Mouse (Mus musculus) lung, embryonic 16.5 days (tissue): ENCODE results near the gene Taf4. TPM values are rescaled to one million over a fixed set of nuclear protein-coding genes. Genes with fewer than 3 reads are reported as not detected.

Experiments used
- ATAC-seq: fragments of 200-750 bp; cut with Nextera tagmentation; 2 replicates; pipeline ENCODE4 v1.8.0; 2017; ENCODE audit warnings: low read depth, mild to moderate bottlenecking, moderate library complexity
- H3K27ac ChIP-seq: fragments of 300-500 bp; sonication (generic); 2 replicates; pipeline ENCODE4 v1.5.1; 2014; ENCODE audit warnings: mild to moderate bottlenecking, control low read depth, low read length
- H3K27me3 ChIP-seq: fragments of 300-500 bp; sonication (generic); 2 replicates; pipeline ENCODE4 v1.6.1; 2014; ENCODE audit warnings: low read depth, low read length, mixed read lengths; ENCODE audit not compliant: control insufficient read depth, insufficient read depth
- H3K36me3 ChIP-seq: fragments of 300-500 bp; sonication (generic); 2 replicates; pipeline ENCODE4 v1.6.1; 2014; ENCODE audit warnings: low read length; ENCODE audit not compliant: control insufficient read depth, insufficient read depth
- H3K4me1 ChIP-seq: fragments of 300-500 bp; sonication (generic); replicated peaks from 2 replicates; pipeline ENCODE4 v1.6.1; 2014; ENCODE audit warnings: low read length, mixed read lengths; ENCODE audit not compliant: control insufficient read depth, insufficient read depth
- H3K4me2 ChIP-seq: fragments of 300-500 bp; sonication (generic); 2 replicates; pipeline ENCODE4 v1.6.1; 2014; ENCODE audit warnings: low read depth, low read length, control low read depth
- H3K4me3 ChIP-seq: fragments of 300-500 bp; sonication (generic); 2 replicates; pipeline ENCODE4 v1.5.1; 2014; ENCODE audit warnings: mild to moderate bottlenecking, low read length, control low read depth
- H3K9ac ChIP-seq: fragments of 300-500 bp; sonication (generic); 2 replicates; pipeline ENCODE4 v1.6.1; 2014; ENCODE audit warnings: low read length, control low read depth
- H3K9me3 ChIP-seq: fragments of 300-500 bp; sonication (generic); 2 replicates; pipeline ENCODE4 v1.6.1; 2016; ENCODE audit warnings: low read length; ENCODE audit not compliant: control insufficient read depth
- WGBS: fragments of 180-500 bp; shearing (Covaris S2); extraction: QIAGEN DNeasy Blood & Tissue Kit; methylation state at CpG from one replicate; pipeline ENCODE4 v1.1.7; 2014; 5-methylcytosine and 5-hydroxymethylcytosine counted together
- polyA plus RNA-seq: library from polyadenylated mRNA; unstranded; fragments of >200 nt; fragmentation: Nextera tagmentation; extraction: Ambion mirVana; gene quantifications from 2 replicates; pipeline ENCODE4 v1.2.1, GENCODE M21; 2015

Gene Taf4
- polyA plus RNA-seq, result 3.0 and 3.5 TPM in 2 replicates

GRCm38 (mm10) chr2:179976628-179977343, at the start of gene Taf4:
Gene Taf4, minus strand, starts transcription at chr2:179976646.
- Histone ChIP-seq H3K4me3 (peak within 1 kb of the TSS; percentile 86), H3K27ac (peak within 1 kb of the TSS; percentile 93), H3K4me1 (peaks cover 33% of the 10 kb centered on the region), H3K36me3 (no peaks in the 10 kb centered on the region), H3K27me3 (no peaks in the 10 kb centered on the region), H3K9ac (peak within 1 kb of the TSS; percentile 97), H3K4me2 (peak within 1 kb of the TSS; percentile 98), H3K9me3 (no peaks in the 10 kb centered on the region; the same call in 1 of the 2 replicates)
- ATAC-seq, result peak; percentile 94
- under 1% methylated on average over 53 of the region's 84 CpGs for WGBS

GRCm38 (mm10) chr2:180025861-180026200, 49.4 kb upstream of the Taf4 start:
- no peak overlapping the region; the same call in 1 of the 2 replicates for H3K27ac ChIP-seq
- H3K9ac ChIP-seq, result peak overlapping the region; percentile 90
- H3K4me3 ChIP-seq, result peak overlapping the region; percentile 89
- no peak for ATAC-seq
- peak overlapping the region; percentile 80 for H3K4me2 ChIP-seq
- H3K4me1 ChIP-seq, result peaks cover 23% of the 10 kb centered on the region
- H3K36me3 ChIP-seq, result peaks cover 12% of the 10 kb centered on the region
- 6% methylated on average over 6 of the region's 6 CpGs for WGBS
- peaks cover 9% of the 10 kb centered on the region; the same call in 1 of the 2 replicates for H3K27me3 ChIP-seq
- no peaks in the 10 kb centered on the region for H3K9me3 ChIP-seq

DNA sequence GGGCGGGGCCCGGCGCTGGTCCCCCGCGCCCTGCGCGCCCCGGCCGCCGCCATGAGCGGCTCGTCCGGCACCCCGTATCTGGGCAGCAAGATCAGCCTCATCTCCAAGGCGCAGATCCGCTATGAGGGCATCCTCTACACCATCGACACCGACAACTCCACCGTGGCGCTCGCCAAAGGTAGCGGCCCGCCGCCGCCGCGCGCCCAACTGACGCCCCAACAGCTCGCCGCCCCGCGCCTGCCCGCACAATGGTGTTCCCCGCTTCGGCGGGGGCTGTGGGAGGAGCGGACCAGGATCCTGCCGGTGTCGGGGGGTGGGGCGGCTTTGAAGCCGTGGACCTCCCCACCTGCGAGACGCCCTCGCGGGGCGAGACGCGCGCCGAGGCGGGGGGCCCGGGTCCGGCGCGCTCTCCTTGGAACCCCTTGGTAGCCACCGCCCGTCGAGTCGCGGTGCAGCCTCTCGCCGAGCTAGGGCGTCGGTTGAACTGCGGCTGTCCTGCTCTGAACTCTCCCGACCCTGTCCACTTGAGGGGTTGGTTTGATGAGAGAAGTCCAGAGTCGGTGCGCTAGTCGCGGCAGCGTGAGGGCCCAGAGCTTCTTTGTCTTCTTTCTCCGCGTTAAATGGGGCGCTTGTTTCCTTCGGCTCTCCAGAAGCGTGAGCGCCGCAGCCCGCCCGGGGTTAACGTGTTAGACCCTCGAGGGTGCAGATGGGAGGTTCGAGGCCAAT, 48.9 kb upstream of the Taf4 start:
- Histone ChIP-seq H3K4me1 (peaks cover 23% of the 10 kb centered on the region), H3K9me3 (no peaks in the 10 kb centered on the region), H3K36me3 (peaks cover 10% of the 10 kb centered on the region; the same call in 1 of the 2 replicates), H3K4me3 (peak overlapping the region; percentile 89), H3K27me3 (peaks cover 9% of the 10 kb centered on the region; the same call in 1 of the 2 replicates), H3K4me2 (peak overlapping the region; percentile 80), H3K27ac (peak overlapping the region; percentile 91), H3K9ac (peak overlapping the region; percentile 90)
- WGBS, result under 1% methylated on average over 55 of the region's 84 CpGs
- ATAC-seq, result peak; percentile 18

GRCm38 (mm10) chr2:180024401-180025098, 48.1 kb upstream of the Taf4 start, which contains the start of gene Lsm14b:
Gene Lsm14b, plus strand, starts transcription at chr2:180024987.
- WGBS, result under 1% methylated on average over 64 of the region's 80 CpGs
- Histone ChIP-seq H3K27me3 (peaks cover 9% of the 10 kb centered on the region; the same call in 1 of the 2 replicates), H3K36me3 (peaks cover 5% of the 10 kb centered on the region; the same call in 1 of the 2 replicates), H3K9me3 (no peaks in the 10 kb centered on the region), H3K4me2 (peak within 1 kb of the TSS; percentile 80), H3K27ac (peak within 1 kb of the TSS; percentile 91), H3K9ac (peak within 1 kb of the TSS; percentile 90), H3K4me3 (peak within 1 kb of the TSS; percentile 89), H3K4me1 (peaks cover 23% of the 10 kb centered on the region)
- ATAC-seq, result peak; percentile 97

- WGBS, result 42% methylated on average over 6 of the region's 6 CpGs
- no peak overlapping the region for H3K27ac ChIP-seq
- no peak overlapping the region for H3K9ac ChIP-seq
- no peaks in the 10 kb centered on the region for H3K9me3 ChIP-seq
- H3K4me2 ChIP-seq, result no peak overlapping the region
- H3K4me3 ChIP-seq, result no peak overlapping the region
- ATAC-seq, result no peak
- H3K36me3 ChIP-seq, result no peaks in the 10 kb centered on the region
- H3K27me3 ChIP-seq, result peaks cover 9% of the 10 kb centered on the region; the same call in 1 of the 2 replicates
- peaks cover 23% of the 10 kb centered on the region for H3K4me1 ChIP-seq
Measured at GRCm38 (mm10) chr2:180022751-180023150, 46.3 kb upstream of the Taf4 start.

GRCm38 (mm10) chr2:180020919-180021318, 44.5 kb upstream of the Taf4 start:
- 69% methylated on average over 8 of the region's 8 CpGs for WGBS
- H3K27me3 ChIP-seq, result peaks cover 9% of the 10 kb centered on the region; the same call in 1 of the 2 replicates
- ATAC-seq, result no peak

DNA sequence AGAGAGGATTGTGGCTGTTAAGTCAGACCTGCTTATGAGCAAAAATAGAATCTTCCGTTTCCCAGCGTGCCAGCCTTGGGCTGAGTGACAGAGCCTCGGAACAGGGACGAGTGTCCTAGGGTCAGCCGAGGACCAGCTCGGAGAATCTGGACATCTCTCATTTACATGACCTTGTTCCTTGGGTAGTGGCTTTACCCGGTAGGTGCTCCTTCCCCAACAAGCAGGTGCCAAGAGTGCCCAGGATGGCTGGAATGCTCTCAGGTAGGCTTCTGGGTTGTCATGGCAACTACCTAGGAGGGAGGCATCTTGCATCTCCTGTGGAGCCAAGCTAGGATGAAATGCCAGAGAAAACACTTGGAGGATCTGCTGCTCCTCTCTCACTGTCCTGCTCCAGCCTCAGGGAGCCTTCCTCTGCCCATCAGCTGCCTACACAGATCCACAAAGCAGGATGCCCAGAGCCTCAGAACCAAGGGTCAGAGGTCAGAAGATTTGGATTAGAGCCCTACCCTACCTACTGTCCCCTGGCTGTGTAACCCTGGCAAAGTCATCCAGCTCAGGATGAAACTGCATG, 43.7 kb upstream of the Taf4 start:
- H3K4me2 ChIP-seq, result no peak overlapping the region
- no peak overlapping the region for H3K4me3 ChIP-seq
- no peaks in the 10 kb centered on the region for H3K9me3 ChIP-seq
- H3K27ac ChIP-seq, result no peak overlapping the region
- H3K9ac ChIP-seq, result no peak overlapping the region
- H3K27me3 ChIP-seq, result peaks cover 9% of the 10 kb centered on the region; the same call in 1 of the 2 replicates
- WGBS, result 64% methylated on average over 7 of the region's 7 CpGs
- no peak for ATAC-seq
- peaks cover 12% of the 10 kb centered on the region for H3K4me1 ChIP-seq
- no peaks in the 10 kb centered on the region for H3K36me3 ChIP-seq

More at GRCm38 (mm10) chr2:180020919-180021318, 44.5 kb upstream of the Taf4 start:
- Histone ChIP-seq H3K4me1 (peaks cover 15% of the 10 kb centered on the region), H3K4me3 (no peak overlapping the region), H3K9me3 (no peaks in the 10 kb centered on the region), H3K27ac (no peak overlapping the region), H3K9ac (no peak overlapping the region), H3K4me2 (no peak overlapping the region), H3K36me3 (no peaks in the 10 kb centered on the region)

- Histone ChIP-seq H3K4me1 (peaks cover 12% of the 10 kb centered on the region), H3K36me3 (no peaks in the 10 kb centered on the region), H3K9me3 (no peaks in the 10 kb centered on the region), H3K27me3 (peaks cover 9% of the 10 kb centered on the region; the same call in 1 of the 2 replicates), H3K27ac (no peak overlapping the region), H3K9ac (no peak overlapping the region), H3K4me3 (no peak overlapping the region), H3K4me2 (no peak overlapping the region)
- no peak for ATAC-seq
- 72% methylated on average over 9 of the region's 9 CpGs for WGBS
Measured at GRCm38 (mm10) chr2:180018573-180018972, 42.1 kb upstream of the Taf4 start.
